Mouse (Mus musculus): ENCODE results near the gene Fbp2. TPM values are rescaled to one million over a fixed set of nuclear protein-coding genes. Genes with fewer than 3 reads are reported as not detected.
A peak's percentile ranks its signal among the peaks of the same experiment; 100 is the strongest.

Fbp2 gene
- total RNA-seq (2021): 10 to 100 TPM; 37.0 to 40.0 TPM

- intact Hi-C loops (cut with DNase I): loop anchor here (2.0 to 10.0 kb wide), 4 partner anchors 203 to 391 kb away; partner anchors contain the start of gene Gm49359
- peak; percentile 23 to 41 for DNase-seq
These were observed at the start of gene Fbp2 for GRCm38 (mm10) chr13:62857941-62858915. Gene Fbp2, minus strand, starts transcription at chr13:62858422.

GRCm38 (mm10) chr13:62907527-62908162 lies 49.4 kb upstream of the Fbp2 start:
- intact Hi-C loops (cut with DNase I): no loop called here
- no peak for DNase-seq

GRCm38 (mm10) chr13:62901139-62901538 lies 42.9 kb upstream of the Fbp2 start:
- intact Hi-C loops (cut with DNase I): no loop called here
- DNase-seq: no peak

- intact Hi-C loops (cut with DNase I): no loop called here
- no peak for DNase-seq
These were observed 39.9 kb upstream of the Fbp2 start for GRCm38 (mm10) chr13:62897927-62898646.

- intact Hi-C loops (cut with DNase I): no loop called here
These were observed 35.0 kb upstream of the Fbp2 start for GRCm38 (mm10) chr13:62893044-62893842.

GRCm38 (mm10) chr13:62889311-62889710 lies 31.1 kb upstream of the Fbp2 start:
- intact Hi-C loops (cut with DNase I): no loop called here

More at GRCm38 (mm10) chr13:62893044-62893842, 35.0 kb upstream of the Fbp2 start:
- DNase-seq: no peak

GRCm38 (mm10) chr13:62887712-62888441 lies 29.7 kb upstream of the Fbp2 start, which contains the start of gene Fbp1:
Gene Fbp1, minus strand, starts transcription at chr13:62888282.
- DNase-seq: no peak
- intact Hi-C loops (cut with DNase I): no loop called here

More at GRCm38 (mm10) chr13:62889311-62889710, 31.1 kb upstream of the Fbp2 start:
- no peak for DNase-seq

- no peak for DNase-seq
- intact Hi-C loops (cut with DNase I): no loop called here
These were observed 26.3 kb upstream of the Fbp2 start for GRCm38 (mm10) chr13:62884536-62884935.

GRCm38 (mm10) chr13:62883925-62884324 lies 25.7 kb upstream of the Fbp2 start:
- DNase-seq: no peak
- intact Hi-C loops (cut with DNase I): no loop called here

- DNase-seq: no peak
- intact Hi-C loops (cut with DNase I): no loop called here
These were observed 25.2 kb upstream of the Fbp2 start for GRCm38 (mm10) chr13:62883436-62883835.

GRCm38 (mm10) chr13:62882856-62883255 lies 24.6 kb upstream of the Fbp2 start:
- no peak for DNase-seq
- intact Hi-C loops (cut with DNase I): no loop called here

GRCm38 (mm10) chr13:62881336-62881735 lies 23.1 kb upstream of the Fbp2 start:
- intact Hi-C loops (cut with DNase I): no loop called here
- no peak for DNase-seq

- intact Hi-C loops (cut with DNase I): no loop called here
- no peak for DNase-seq
These were observed 21.8 kb upstream of the Fbp2 start for GRCm38 (mm10) chr13:62879831-62880615.

GRCm38 (mm10) chr13:62879411-62879810 lies 21.2 kb upstream of the Fbp2 start:
- DNase-seq: no peak
- intact Hi-C loops (cut with DNase I): no loop called here

GRCm38 (mm10) chr13:62877247-62877646 lies 19.0 kb upstream of the Fbp2 start:
- no peak for DNase-seq
- intact Hi-C loops (cut with DNase I): no loop called here

- intact Hi-C loops (cut with DNase I): no loop called here
- no peak for DNase-seq
These were observed 17.9 kb upstream of the Fbp2 start for GRCm38 (mm10) chr13:62876111-62876510.

- no peak for DNase-seq
- intact Hi-C loops (cut with DNase I): no loop called here
These were observed 14.0 kb upstream of the Fbp2 start for GRCm38 (mm10) chr13:62872252-62872651.

- intact Hi-C loops (cut with DNase I): no loop called here
- no peak for DNase-seq
These were observed 12.4 kb upstream of the Fbp2 start for GRCm38 (mm10) chr13:62870605-62871004.

GRCm38 (mm10) chr13:62866817-62867216 lies 8.6 kb upstream of the Fbp2 start:
- intact Hi-C loops (cut with DNase I): no loop called here
- no peak for DNase-seq
